Mouse (Mus musculus): ENCODE data around the gene Atp10a. TPM values are rescaled to one million over a fixed set of nuclear protein-coding genes. Genes with fewer than 3 reads are reported as not detected.

The Atp10a gene
- polyA plus RNA-seq, 1 experiment = 7.7 TPM

DNA sequence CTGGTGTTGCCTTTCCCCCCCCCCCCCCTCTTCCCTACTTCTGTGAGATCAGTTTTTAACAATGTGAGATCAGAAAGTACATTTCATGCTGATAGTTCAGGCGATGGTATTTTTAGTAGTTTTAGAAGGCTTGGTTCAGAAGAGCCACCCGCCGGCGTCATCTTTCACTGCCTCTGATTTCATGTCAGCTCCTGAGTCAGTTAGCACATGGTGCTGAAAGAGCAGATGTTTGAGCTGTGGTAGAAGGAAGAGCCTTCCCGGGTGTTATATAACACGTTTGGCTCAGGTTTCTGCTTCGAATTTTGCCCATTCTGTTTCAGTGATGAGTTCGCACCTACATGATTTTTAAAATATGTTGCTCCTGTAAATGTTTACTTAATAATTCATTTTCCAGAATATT, 74.2 kb downstream of the Atp10a start:
- Histone ChIP-seq H3K4me1 (ENCODE audit: control insufficient read depth, insufficient read depth, low read length) (peaks cover 3% of the 10 kb centered on the region; the same call in 1 of the 2 replicates), H3K4me3 (ENCODE audit: insufficient read depth, low read length) (no peak overlapping the region), H3K27ac (ENCODE audit: insufficient read depth, low read length) (peak overlapping the region; percentile 15)
- TF ChIP-seq CTCF (IDR thresholded peaks at IDR 0.05; ENCODE audit: extremely low read depth, insufficient read depth, low read length) (no peak), POLR2A (IDR thresholded peaks at IDR 0.05; ENCODE audit: extremely low read depth, insufficient read depth, low read length) (no peak)

DNA sequence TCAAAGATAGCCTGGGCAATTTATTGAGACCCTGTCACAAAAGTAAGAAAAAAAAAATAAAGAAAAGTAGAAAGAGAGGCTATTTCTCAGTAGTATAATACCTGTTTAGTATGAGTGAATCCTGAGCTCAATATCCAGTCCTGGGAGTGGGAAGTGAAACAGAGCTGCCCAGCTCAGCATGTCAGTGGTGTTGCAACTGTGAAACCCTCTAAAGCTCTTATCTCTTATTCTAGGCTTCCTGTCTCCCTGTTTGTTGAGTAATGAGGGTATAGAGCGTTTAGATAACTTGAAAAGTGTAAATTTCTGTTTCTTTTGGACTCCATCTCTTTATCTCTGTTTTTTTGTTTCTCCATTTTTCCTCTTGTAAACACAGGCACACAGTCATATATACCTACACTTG, 74.9 kb downstream of the Atp10a start:
- Histone ChIP-seq H3K27ac (ENCODE audit: insufficient read depth, low read length) (peak overlapping the region; percentile 15; the same call in 1 of the 2 replicates), H3K4me1 (ENCODE audit: control insufficient read depth, insufficient read depth, low read length) (peaks cover 3% of the 10 kb centered on the region; the same call in 1 of the 2 replicates), H3K4me3 (ENCODE audit: insufficient read depth, low read length) (no peak overlapping the region)
- TF ChIP-seq POLR2A (IDR thresholded peaks at IDR 0.05; ENCODE audit: extremely low read depth, insufficient read depth, low read length) (no peak), CTCF (IDR thresholded peaks at IDR 0.05; ENCODE audit: extremely low read depth, insufficient read depth, low read length) (no peak)

- no peak overlapping the region for H3K27ac ChIP-seq (ENCODE audit: insufficient read depth, low read length)
- H3K4me3 ChIP-seq (ENCODE audit: insufficient read depth, low read length) = no peak overlapping the region
- TF ChIP-seq POLR2A (IDR thresholded peaks at IDR 0.05; ENCODE audit: extremely low read depth, insufficient read depth, low read length) (no peak), CTCF (IDR thresholded peaks at IDR 0.05; ENCODE audit: extremely low read depth, insufficient read depth, low read length) (no peak)
- peaks cover 3% of the 10 kb centered on the region; the same call in 1 of the 2 replicates for H3K4me1 ChIP-seq (ENCODE audit: control insufficient read depth, insufficient read depth, low read length)
These were observed 76.4 kb downstream of the Atp10a start for GRCm38 (mm10) chr7:58732406-58732805.

DNA sequence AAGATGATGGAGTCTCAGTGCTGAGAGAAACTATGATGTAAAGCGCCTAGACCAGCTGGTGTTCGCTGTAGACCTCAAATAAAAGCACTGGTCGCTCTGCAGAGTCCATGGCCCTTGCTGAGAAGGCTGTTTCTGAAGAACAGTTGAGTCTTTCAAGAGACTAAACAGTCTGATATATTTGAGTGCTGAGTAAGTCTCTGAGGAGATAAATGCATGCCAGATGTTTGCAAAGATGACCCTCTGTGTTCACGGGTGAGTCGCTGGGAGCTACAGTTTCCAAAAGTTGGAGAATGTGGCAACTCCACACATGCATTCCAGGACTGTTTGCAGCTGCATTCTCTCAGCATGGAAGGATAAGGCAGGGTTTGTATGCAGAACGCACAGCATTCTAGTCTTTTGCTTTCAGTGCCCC, 77.5 kb downstream of the Atp10a start:
- TF ChIP-seq CTCF (IDR thresholded peaks at IDR 0.05; ENCODE audit: extremely low read depth, insufficient read depth, low read length) (no peak), POLR2A (IDR thresholded peaks at IDR 0.05; ENCODE audit: extremely low read depth, insufficient read depth, low read length) (no peak)
- H3K4me1 ChIP-seq (ENCODE audit: control insufficient read depth, insufficient read depth, low read length) = peaks cover 3% of the 10 kb centered on the region; the same call in 1 of the 2 replicates
- H3K27ac ChIP-seq (ENCODE audit: insufficient read depth, low read length) = no peak overlapping the region
- H3K4me3 ChIP-seq (ENCODE audit: insufficient read depth, low read length) = no peak overlapping the region

GRCm38 (mm10) chr7:58736841-58737547, 81.0 kb downstream of the Atp10a start:
- Histone ChIP-seq H3K4me3 (ENCODE audit: insufficient read depth, low read length) (no peak overlapping the region), H3K27ac (ENCODE audit: insufficient read depth, low read length) (no peak overlapping the region), H3K4me1 (ENCODE audit: control insufficient read depth, insufficient read depth, low read length) (no peaks in the 10 kb centered on the region)
- no peak for TF ChIP-seq POLR2A (IDR thresholded peaks at IDR 0.05; ENCODE audit: extremely low read depth, insufficient read depth, low read length)
- no peak for TF ChIP-seq CTCF (IDR thresholded peaks at IDR 0.05; ENCODE audit: extremely low read depth, insufficient read depth, low read length)

- Histone ChIP-seq H3K27ac (ENCODE audit: insufficient read depth, low read length) (no peak overlapping the region), H3K4me1 (ENCODE audit: control insufficient read depth, insufficient read depth, low read length) (peaks cover 1% of the 10 kb centered on the region; the same call in 1 of the 2 replicates), H3K4me3 (ENCODE audit: insufficient read depth, low read length) (no peak overlapping the region)
- no peak for TF ChIP-seq CTCF (IDR thresholded peaks at IDR 0.05; ENCODE audit: extremely low read depth, insufficient read depth, low read length)
These were observed 84.2 kb downstream of the Atp10a start for GRCm38 (mm10) chr7:58740196-58740595.

DNA sequence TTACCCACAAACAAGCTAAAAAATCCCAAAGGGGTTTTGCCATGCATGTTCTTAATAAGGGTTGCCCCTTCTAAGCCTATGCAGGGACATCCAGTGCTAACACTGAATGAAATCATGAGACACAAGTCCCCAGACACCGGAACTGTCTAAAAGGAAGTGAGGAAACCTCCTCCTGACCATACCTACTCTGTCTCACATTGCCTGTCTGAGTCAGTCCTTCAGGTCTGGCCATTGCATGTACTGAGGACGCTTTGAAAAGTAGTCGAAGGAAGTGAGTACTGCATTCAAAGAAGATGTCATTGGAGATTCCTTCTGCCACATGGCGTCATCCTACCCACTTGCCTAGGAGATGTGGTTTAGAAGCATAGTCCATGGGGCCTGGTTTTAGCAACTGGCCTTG, 84.9 kb downstream of the Atp10a start:
- no peak overlapping the region for H3K27ac ChIP-seq (ENCODE audit: insufficient read depth, low read length)
- H3K4me1 ChIP-seq (ENCODE audit: control insufficient read depth, insufficient read depth, low read length) = peaks cover 1% of the 10 kb centered on the region; the same call in 1 of the 2 replicates
- TF ChIP-seq POLR2A (IDR thresholded peaks at IDR 0.05; ENCODE audit: extremely low read depth, insufficient read depth, low read length) (no peak), CTCF (IDR thresholded peaks at IDR 0.05; ENCODE audit: extremely low read depth, insufficient read depth, low read length) (no peak)
- H3K4me3 ChIP-seq (ENCODE audit: insufficient read depth, low read length) = no peak overlapping the region

DNA sequence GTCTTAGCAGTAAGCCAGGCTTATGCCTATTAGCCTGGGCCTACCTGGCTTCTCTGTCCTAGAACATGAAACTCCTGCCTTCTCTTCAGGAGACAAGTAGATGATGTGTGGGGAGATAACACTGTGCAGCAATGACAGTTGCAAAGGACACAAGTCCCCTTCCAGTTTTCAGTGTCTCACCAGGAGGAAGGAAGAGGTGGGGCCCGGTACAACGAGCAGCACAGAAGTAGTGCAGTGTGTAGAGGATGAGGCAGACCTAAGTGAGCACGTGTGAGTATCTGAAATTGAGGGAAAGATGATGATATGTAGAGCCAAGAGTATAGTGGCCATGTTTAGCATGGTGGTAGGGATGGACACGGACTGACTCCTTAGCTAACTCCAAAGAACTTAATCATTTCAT, 86.0 kb downstream of the Atp10a start:
- H3K27ac ChIP-seq (ENCODE audit: insufficient read depth, low read length) = no peak overlapping the region
- no peak overlapping the region for H3K4me3 ChIP-seq (ENCODE audit: insufficient read depth, low read length)
- peaks cover 1% of the 10 kb centered on the region; the same call in 1 of the 2 replicates for H3K4me1 ChIP-seq (ENCODE audit: control insufficient read depth, insufficient read depth, low read length)
- TF ChIP-seq CTCF (IDR thresholded peaks at IDR 0.05; ENCODE audit: extremely low read depth, insufficient read depth, low read length) (no peak), POLR2A (IDR thresholded peaks at IDR 0.05; ENCODE audit: extremely low read depth, insufficient read depth, low read length) (no peak)

DNA sequence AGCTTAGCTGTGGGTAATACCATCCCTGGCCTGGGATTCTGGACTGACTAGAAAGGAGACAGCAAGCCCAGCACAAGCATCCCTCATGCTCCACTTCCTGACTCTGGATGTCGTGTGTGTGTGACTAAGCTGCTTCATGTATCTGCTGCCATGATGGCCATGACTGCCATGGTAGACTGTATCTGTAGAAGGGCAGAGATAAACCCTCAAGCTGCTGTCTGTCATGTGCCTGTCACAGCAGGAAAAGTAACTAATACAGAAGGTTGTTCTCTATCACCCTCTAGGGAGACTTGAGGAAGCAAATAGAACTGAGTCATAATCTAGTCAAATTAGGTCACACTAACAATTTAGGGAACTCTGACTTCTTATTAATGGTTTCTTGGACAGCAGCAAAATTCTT, 86.7 kb downstream of the Atp10a start:
- TF ChIP-seq POLR2A (IDR thresholded peaks at IDR 0.05; ENCODE audit: extremely low read depth, insufficient read depth, low read length) (no peak), CTCF (IDR thresholded peaks at IDR 0.05; ENCODE audit: extremely low read depth, insufficient read depth, low read length) (no peak)
- no peak overlapping the region for H3K27ac ChIP-seq (ENCODE audit: insufficient read depth, low read length)
- peaks cover 1% of the 10 kb centered on the region; the same call in 1 of the 2 replicates for H3K4me1 ChIP-seq (ENCODE audit: control insufficient read depth, insufficient read depth, low read length)
- no peak overlapping the region for H3K4me3 ChIP-seq (ENCODE audit: insufficient read depth, low read length)
